Mouse (Mus musculus): Measurements from ENCODE around the gene Ubn1.

Ubn1 gene

GRCm38 (mm10) chr16:5049774-5050234 lies at the start of gene Ubn1, which contains the start of gene Glyr1:
Gene Ubn1 (plus strand): TSS chr16:5050057.
Gene Glyr1 (minus strand): TSS chr16:5049863.
- DNase-seq (ENCODE audit: low read depth in 2 of 2, low spot score in 2 of 2): peak; percentile 98 to 99

- no peak for DNase-seq (ENCODE audit: low read depth in 2 of 2, low spot score in 2 of 2)
These were observed 49.2 kb upstream of the Ubn1 start for GRCm38 (mm10) chr16:5000611-5001010.

- no peak for DNase-seq (ENCODE audit: low read depth in 2 of 2, low spot score in 2 of 2)
These were observed 42.8 kb upstream of the Ubn1 start, which contains the start of gene Smim22 for GRCm38 (mm10) chr16:5007067-5007466. Gene Smim22 (plus strand): TSS chr16:5007288.

- DNase-seq (ENCODE audit: low read depth in 2 of 2, low spot score in 2 of 2): no peak
These were observed 42.4 kb upstream of the Ubn1 start for GRCm38 (mm10) chr16:5007492-5007891.

GRCm38 (mm10) chr16:5008076-5008475 lies 41.8 kb upstream of the Ubn1 start:
- no peak for DNase-seq (ENCODE audit: low read depth in 2 of 2, low spot score in 2 of 2)

- DNase-seq (ENCODE audit: low read depth in 2 of 2, low spot score in 2 of 2): no peak
These were observed 39.4 kb upstream of the Ubn1 start for GRCm38 (mm10) chr16:5010371-5010935.

- no peak for DNase-seq (ENCODE audit: low read depth in 2 of 2, low spot score in 2 of 2)
These were observed 38.6 kb upstream of the Ubn1 start for GRCm38 (mm10) chr16:5011285-5011684.

DNA sequence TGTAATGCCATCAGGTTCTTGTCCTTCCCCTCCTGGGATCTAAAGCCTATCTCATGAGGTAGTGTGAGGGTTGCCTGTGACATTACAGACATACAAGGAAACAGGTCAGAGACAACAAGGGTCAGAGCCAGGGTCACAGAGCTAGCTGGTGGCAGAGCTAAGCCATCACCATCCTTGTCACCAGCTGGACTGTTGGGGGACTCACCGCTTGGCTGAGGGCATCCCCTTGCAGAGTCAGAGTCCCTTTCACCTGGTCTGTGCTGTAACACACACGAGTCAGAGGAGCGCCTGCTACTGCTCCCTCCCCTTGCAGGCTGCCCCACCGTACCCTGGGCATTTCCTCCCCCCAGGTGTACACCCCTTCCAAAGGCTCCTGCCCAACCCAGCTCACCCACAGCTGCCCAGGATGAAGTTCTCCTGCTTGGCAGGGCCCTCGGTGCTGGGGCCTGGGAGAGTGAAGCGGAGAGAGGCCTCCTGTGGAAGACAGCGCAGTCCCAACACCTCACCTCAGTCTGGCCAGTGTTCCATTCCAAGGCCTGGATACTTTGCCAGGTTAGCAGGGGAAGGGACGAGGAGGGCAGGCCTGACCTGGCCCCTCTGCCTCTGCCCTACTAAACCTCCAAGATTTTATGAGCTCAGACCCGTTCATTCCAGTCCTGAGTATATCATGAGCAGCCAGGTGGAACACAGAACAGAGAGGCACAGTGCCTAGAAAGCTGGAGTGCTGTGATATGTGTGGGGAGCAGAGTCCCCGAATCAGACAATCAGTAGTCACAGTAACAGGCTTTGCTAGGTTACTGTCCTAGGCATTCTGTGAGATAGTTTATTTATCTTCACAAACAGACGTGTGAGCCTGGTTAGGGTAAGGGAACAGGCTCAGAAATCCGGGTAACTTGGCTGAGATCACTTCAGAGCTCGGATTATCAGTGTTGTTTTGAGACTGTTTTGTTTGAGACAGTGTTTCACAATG lies 37.5 kb upstream of the Ubn1 start:
- DNase-seq (ENCODE audit: low read depth in 2 of 2, low spot score in 2 of 2): no peak

GRCm38 (mm10) chr16:5013054-5013838 lies 36.6 kb upstream of the Ubn1 start, which contains the start of gene Rogdi:
Gene Rogdi (minus strand): TSS chr16:5013553.
- DNase-seq (ENCODE audit: low read depth in 2 of 2, low spot score in 2 of 2): peak; percentile 86 to 90

GRCm38 (mm10) chr16:5014578-5014977 lies 35.3 kb upstream of the Ubn1 start:
- no peak for DNase-seq (ENCODE audit: low read depth in 2 of 2, low spot score in 2 of 2)

GRCm38 (mm10) chr16:5024021-5024420 lies 25.8 kb upstream of the Ubn1 start:
- no peak for DNase-seq (ENCODE audit: low read depth in 2 of 2, low spot score in 2 of 2)

- no peak for DNase-seq (ENCODE audit: low read depth in 2 of 2, low spot score in 2 of 2)
These were observed 20.0 kb upstream of the Ubn1 start for GRCm38 (mm10) chr16:5029847-5030246.

GRCm38 (mm10) chr16:5035591-5035990 lies 14.3 kb upstream of the Ubn1 start:
- DNase-seq (ENCODE audit: low read depth in 2 of 2, low spot score in 2 of 2): no peak

- no peak for DNase-seq (ENCODE audit: low read depth in 2 of 2, low spot score in 2 of 2)
These were observed 13.1 kb upstream of the Ubn1 start for GRCm38 (mm10) chr16:5036649-5037234.

GRCm38 (mm10) chr16:5045322-5045721 lies 4.5 kb upstream of the Ubn1 start:
- DNase-seq (ENCODE audit: low read depth in 2 of 2, low spot score in 2 of 2): no peak

DNA sequence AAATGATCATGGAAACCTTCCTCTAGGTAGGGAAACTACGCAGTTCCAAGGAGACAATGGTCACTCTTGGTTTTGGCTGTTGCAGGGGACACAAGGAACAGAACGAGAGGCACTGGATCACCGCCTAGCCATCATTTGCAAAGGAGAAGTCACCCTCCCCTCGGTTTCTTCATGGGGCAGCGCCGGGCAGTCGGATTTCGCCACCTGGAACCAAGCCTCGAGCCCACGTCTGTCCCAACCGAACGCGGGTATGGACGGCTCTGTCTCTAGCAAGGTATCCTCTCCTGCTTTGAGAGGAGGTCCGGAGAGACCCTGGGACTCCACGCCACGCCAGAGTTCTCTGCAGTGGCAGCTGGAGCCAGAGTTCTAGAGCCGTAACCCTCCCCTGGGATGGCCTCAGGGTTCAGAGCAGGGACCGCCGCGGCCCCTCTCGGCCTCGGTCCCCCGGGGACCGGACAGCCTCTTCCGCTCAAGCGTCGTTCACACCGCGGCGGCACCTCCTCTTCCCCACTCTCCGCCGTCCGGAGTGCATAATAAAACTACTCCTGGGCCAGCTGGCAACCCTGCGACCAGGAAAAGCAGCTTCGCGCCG lies 579 bp upstream of the Ubn1 start:
- DNase-seq (ENCODE audit: low read depth in 2 of 2, low spot score in 2 of 2): no peak

DNA sequence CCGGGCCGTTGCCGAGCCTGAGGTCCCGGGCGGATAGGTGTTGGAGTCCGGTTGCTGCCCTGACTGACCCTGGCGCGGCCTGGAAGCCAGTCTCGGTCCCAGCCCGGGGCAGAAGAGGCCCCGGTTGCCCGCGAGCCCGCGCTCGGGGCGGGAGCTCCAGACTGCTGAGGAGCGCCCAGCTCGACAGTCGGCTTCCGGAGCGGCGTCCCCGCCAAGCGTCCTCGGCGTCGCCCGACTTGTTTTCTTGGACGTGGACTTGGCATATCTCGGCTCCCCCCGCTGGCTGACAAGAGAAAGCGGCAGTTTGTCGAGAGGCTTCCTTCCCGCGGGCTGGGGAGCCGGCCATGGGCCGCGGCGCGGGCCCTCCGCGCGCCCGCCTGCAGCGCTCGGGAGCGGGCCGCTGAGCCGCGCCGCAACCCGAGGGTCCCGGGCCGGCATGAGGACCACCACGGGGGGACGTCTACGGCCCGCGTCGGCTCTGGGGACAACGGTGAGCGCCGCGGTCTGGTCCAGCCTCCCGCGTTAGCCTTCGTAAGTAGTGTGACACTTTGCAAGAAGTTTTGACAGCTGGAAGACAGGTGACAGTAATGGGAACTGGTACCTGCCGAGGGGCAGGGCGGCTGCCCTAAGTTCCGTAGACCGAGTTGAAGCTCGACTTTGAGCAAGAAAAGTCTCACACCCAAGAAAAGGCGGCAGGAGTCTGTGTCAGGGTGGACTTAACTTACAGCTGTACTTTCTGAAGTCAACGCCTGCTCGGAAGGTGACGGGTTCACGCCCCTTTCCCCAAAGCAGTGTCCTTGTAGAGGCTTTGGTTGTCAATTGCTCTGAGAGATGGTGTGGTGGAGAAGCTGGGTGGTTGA lies 624 bp downstream of the Ubn1 start:
- peak; percentile 85 for DNase-seq (ENCODE audit: low read depth in 2 of 2, low spot score in 2 of 2)

GRCm38 (mm10) chr16:5058114-5058513 lies 8.3 kb downstream of the Ubn1 start:
- no peak for DNase-seq (ENCODE audit: low read depth in 2 of 2, low spot score in 2 of 2)

DNA sequence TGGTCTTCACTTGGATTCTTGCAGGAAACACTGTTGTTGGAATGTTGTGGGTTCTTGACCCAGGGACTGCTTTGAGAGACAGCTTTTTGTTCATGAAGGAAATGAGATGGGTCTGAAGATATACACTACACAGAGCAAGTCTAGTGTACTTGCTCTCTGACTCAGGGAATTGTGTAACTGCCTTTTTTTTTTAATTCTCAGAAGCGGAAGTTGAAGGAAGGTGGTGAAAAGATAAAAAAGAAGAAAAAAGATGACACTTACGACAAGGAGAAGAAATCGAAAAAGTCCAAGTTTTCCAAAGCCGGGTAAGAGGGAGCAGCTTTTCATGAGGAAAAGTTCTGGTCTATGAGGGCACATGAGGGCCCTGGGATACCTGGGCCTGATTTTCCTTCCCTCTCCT lies 13.6 kb downstream of the Ubn1 start:
- DNase-seq (ENCODE audit: low read depth in 2 of 2, low spot score in 2 of 2): no peak

DNA sequence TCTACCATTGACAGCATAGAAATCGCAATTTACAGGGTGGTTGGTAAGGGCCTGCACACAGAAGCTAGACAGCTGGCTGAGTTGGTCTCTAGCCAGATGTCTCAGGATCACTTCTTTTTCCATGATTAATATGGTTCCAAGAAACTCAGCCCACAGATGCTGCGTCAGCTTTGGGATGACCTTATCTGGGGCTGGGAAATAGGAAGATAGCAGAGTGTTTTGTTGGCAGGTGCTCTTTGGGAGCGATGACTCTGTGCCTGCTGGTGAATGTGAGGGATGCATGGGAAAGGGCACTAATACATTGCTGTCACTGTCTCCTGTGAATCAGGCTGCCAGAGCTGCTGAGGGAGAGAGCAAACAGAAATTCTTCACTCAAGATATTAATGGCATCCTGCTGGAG lies 20.5 kb downstream of the Ubn1 start:
- DNase-seq (ENCODE audit: low read depth in 2 of 2, low spot score in 2 of 2): no peak
